Mouse (Mus musculus) E14TG2a.4 (cell line): ENCODE results near the gene Tm9sf2.
"Not testable (repeated sequence)": the region's sequence is repeated elsewhere in the genome, so short reads cannot be mapped to it uniquely, and the experiment has no call there.

Experiments
- H3K27me3 ChIP-seq: 2 replicates; pipeline ENCODE4 v1.6.1; 2014; ENCODE audit warnings: low read length, control low read depth; ENCODE audit not compliant: insufficient read depth
- H3K36me3 ChIP-seq: 2 replicates; pipeline ENCODE4 v1.6.1; 2014; ENCODE audit warnings: low read length, control low read depth; ENCODE audit not compliant: insufficient read depth
- H3K4me1 ChIP-seq: replicated peaks from 2 replicates; pipeline ENCODE4 v1.6.1; 2014; ENCODE audit warnings: low read depth, low read length, control low read depth
- H3K4me3 ChIP-seq: replicated peaks from 2 replicates; pipeline ENCODE4 v1.5.1; 2014; ENCODE audit warnings: mild to moderate bottlenecking, low read length
- H3K9me3 ChIP-seq: 2 replicates; pipeline ENCODE4 v1.6.1; 2014; ENCODE audit warnings: low read length, control low read depth
- CTCF ChIP-seq: conservative IDR thresholded peaks from 2 replicates; pipeline ENCODE4 v1.5.1; 2014; ENCODE audit warnings: low read length
- NANOG ChIP-seq: IDR thresholded peaks from 2 replicates; pipeline ENCODE4 v1.6.1; 2014; ENCODE audit warnings: borderline replicate concordance, low read length, mixed read lengths
- POU5F1 ChIP-seq: IDR thresholded peaks from 2 replicates; pipeline ENCODE4 v1.6.1; 2014; ENCODE audit warnings: low read length, borderline replicate concordance

The Tm9sf2 gene

DNA sequence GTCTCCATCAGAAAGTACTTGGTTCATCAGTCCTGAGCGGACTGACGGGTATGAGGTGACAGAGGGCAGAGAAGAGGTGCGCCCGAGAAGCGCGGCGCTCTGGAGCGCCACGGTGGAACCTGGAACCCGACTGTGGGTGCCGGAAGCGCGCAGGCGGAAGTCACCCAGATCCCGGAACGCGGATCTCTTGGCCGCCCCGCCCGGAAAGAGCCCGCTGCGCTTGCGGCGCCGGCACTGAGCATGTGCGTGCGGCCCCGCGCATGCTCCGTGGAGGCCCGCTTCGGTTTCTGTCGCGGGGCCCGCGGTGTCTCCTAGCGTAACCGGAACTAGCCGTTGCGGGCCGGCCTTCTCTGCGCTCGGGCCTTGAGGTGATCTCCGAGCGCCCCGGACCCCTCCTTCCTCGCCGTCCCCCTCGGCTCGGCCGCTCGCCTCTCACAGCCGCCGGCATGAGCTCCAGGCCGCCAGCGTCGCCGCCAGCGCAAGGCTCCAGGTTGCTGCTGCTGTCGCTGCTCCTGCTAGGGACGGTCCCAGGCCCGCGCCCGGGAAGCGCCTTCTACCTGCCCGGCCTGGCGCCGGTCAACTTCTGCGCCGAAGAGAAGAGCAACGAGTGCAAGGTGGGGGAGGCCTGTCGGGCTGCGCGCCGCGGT, at the start of gene Tm9sf2:
Gene Tm9sf2, plus strand, starts transcription at position 217 of the 647 bp plus-strand sequence.
- H3K9me3 ChIP-seq, result no peaks in the 10 kb centered on the region
- H3K27me3 ChIP-seq, result no peaks in the 10 kb centered on the region
- H3K36me3 ChIP-seq, result peaks cover 26% of the 10 kb centered on the region
- H3K4me1 ChIP-seq, result peaks cover 44% of the 10 kb centered on the region
- H3K4me3 ChIP-seq, result peak within 1 kb of the TSS; percentile 99
- TF ChIP-seq CTCF, result no peak
- TF ChIP-seq POU5F1, result no peak
- no peak for TF ChIP-seq NANOG

DNA sequence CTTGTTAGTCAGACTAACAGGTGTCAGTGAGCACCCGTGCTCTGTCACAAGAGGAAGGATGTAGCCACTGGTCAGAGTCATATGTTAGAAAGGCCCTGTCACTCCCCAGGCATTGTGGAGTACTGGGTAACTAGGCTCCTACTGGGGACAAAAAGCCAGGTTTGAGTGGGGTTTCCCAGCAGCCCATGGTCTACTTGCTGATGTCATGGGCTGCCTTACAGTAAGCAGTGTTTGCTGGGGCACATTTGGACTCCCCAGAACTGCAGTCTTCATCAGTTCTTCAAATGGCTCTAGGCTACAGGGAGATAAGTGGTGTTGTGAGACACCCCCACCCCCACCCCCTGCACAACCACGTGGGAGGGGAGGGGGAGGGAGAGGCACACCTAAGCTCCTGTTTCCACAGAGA, 48.9 kb upstream of the Tm9sf2 start:
- Histone ChIP-seq H3K4me3 (no peak overlapping the region), H3K4me1 (peaks cover 11% of the 10 kb centered on the region), H3K36me3 (no peaks in the 10 kb centered on the region), H3K9me3 (no peaks in the 10 kb centered on the region), H3K27me3 (0 out of 2 replicates have a peak, but pooled peaks cover 7% of the 10 kb centered on the region)
- TF ChIP-seq POU5F1, result no peak
- no peak for TF ChIP-seq NANOG
- no peak for TF ChIP-seq CTCF

DNA sequence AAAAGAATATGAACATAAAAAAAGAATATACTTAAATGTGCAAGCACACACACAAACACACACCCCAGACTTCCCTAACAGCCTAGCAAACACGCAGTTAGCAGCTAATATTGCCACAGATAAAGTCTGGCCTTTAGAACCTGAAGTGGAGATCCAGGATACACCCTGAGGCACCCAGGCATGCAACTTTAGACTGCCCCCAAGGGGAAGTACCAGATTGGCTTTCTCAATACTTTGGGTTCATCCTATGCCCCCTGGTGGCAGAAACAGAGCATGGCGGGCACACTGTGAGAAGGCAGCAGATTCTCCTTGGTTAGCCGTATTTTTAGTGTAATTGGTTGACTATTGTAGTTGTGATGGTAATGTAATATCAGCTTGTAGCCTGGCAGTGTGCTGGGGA, 46.2 kb upstream of the Tm9sf2 start:
- TF ChIP-seq CTCF, result peak; percentile 96
- TF ChIP-seq NANOG, result no peak
- Histone ChIP-seq H3K27me3 (0 out of 2 replicates have a peak, but pooled peaks cover 7% of the 10 kb centered on the region), H3K36me3 (no peaks in the 10 kb centered on the region), H3K4me3 (no peak overlapping the region), H3K9me3 (no peaks in the 10 kb centered on the region), H3K4me1 (peaks cover 11% of the 10 kb centered on the region)

DNA sequence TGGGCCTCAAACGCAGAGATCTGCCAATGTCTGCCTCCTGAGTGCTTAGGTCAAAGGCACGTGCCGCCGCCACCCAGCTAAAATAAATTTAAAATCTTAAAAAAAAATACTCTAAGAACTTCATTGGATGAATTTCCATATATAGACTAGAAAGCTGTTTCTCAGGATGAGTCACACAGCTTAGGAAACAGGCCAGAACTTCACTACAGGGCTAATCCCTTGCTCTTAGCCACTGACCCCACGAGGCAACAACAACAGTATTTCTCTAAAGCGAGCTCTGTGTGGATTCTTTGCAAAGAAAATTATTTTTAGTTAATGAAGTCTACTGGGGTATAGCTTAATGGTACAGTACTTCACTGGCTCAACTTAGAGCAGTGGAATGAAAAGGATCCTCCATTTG, 45.5 kb upstream of the Tm9sf2 start:
- Histone ChIP-seq H3K9me3 (no peaks in the 10 kb centered on the region), H3K36me3 (no peaks in the 10 kb centered on the region), H3K27me3 (0 out of 2 replicates have a peak, but pooled peaks cover 5% of the 10 kb centered on the region), H3K4me1 (peaks cover 11% of the 10 kb centered on the region), H3K4me3 (no peak overlapping the region)
- TF ChIP-seq POU5F1 (no peak), NANOG (no peak), CTCF (no peak)

DNA sequence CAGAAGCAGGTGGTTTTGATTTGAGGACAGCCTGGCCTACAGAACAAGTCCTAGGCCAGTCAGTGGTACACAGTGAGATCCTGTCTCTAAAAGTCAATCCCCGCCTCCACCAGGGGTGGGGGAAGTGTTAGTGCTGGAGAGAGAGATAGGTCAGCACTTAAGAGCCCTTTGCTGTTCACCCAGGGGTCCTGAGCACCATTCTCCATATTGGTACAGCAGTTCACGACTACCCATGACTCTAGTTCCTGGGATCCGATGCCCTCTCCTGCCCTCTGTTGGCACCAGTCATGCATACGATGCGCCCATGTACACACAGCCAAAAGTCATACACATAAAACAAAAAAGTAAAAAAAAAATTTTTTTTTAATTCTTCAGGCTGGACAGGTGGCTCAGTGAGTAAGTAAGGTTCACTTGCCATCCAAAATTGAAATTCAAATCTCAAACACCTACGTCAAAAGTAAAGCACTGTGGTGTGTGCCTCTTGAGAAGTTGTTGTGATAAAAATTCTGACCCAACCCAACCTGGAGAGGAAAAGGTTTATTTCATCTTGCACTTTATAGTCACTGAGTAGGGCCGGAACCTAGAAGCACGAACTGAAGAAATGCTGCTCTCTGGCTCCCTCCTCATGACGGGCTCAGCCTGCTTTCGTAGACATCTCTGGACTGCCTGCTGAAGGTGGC, 44.3 kb upstream of the Tm9sf2 start:
- H3K27me3 ChIP-seq, result no peaks in the 10 kb centered on the region
- TF ChIP-seq NANOG (no peak), CTCF (no peak), POU5F1 (no peak)
- no peaks in the 10 kb centered on the region for H3K9me3 ChIP-seq
- peaks cover 11% of the 10 kb centered on the region for H3K4me1 ChIP-seq
- no peak overlapping the region for H3K4me3 ChIP-seq
- no peaks in the 10 kb centered on the region for H3K36me3 ChIP-seq

DNA sequence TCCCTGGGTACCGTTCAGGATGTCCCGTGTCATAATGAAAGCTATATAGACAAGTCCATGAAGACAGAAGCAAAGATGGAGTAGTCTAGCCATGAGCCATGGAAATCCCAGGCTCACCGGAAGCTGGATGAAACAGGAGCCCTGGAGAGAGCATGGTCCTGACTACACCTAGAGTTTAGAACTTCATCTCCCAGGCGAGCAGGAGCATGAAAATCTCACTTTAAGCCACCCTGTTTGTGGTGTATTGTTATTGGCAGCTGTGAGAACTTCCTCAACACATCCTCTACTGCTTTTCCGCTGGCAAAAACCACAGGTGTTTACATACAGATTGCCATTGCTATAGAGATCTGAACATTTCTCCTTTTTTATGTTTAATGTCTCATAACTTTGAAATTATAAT, 43.2 kb upstream of the Tm9sf2 start:
- Histone ChIP-seq H3K36me3 (no peaks in the 10 kb centered on the region), H3K27me3 (no peaks in the 10 kb centered on the region), H3K9me3 (no peaks in the 10 kb centered on the region), H3K4me3 (no peak overlapping the region), H3K4me1 (peaks cover 2% of the 10 kb centered on the region; the same call in 1 of the 2 replicates)
- TF ChIP-seq CTCF (no peak), POU5F1 (no peak), NANOG (no peak)

DNA sequence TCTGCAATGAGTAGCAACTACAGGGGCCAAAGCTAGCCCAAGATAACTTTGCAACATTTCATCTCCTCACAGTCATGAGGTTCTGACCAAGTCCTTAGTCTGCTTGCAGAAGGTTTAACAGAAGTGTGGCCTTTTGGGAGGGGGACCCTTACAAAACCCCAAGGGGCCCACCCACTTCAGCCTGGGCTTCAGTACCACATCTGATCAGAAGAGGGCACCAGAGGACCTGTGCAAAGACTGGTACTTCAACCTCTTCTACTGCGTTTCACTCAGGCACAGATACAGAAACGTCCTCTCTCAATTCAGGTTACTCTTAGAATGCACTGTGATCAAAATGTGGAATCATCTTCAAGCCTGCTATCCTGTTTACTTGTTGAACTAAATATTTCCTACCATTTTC, 42.3 kb upstream of the Tm9sf2 start:
- Histone ChIP-seq H3K4me3 (no peak overlapping the region), H3K36me3 (no peaks in the 10 kb centered on the region), H3K27me3 (0 out of 2 replicates have a peak, but pooled peaks cover under 1% of the 10 kb centered on the region), H3K4me1 (no peaks in the 10 kb centered on the region), H3K9me3 (no peaks in the 10 kb centered on the region)
- TF ChIP-seq NANOG (no peak), CTCF (peak; percentile 74)

DNA sequence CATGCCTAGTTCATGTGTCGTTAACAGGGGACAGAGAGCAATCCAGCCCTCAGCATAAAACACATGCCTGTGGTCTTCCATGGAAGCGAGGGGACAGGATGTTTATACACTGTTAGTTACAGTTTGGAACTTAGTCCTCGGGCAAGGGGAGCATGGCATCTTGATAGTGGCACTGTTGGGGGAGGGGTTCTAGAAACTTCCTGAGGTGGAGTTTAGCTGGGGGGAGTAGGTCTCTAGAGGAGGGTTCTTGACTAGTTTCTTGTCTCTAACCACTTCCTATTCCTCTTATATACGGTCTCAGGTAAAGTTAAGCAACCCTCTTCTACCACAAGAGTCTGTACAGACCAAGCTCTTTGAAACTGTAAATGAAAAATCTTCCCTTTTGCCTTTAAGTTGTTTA, 40.6 kb upstream of the Tm9sf2 start:
- H3K36me3 ChIP-seq, result no peaks in the 10 kb centered on the region
- TF ChIP-seq CTCF (no peak), POU5F1 (no peak), NANOG (no peak)
- peaks cover 8% of the 10 kb centered on the region; the same call in 1 of the 2 replicates for H3K27me3 ChIP-seq
- no peak overlapping the region for H3K4me3 ChIP-seq
- no peaks in the 10 kb centered on the region for H3K9me3 ChIP-seq
- H3K4me1 ChIP-seq, result peaks cover 8% of the 10 kb centered on the region

DNA sequence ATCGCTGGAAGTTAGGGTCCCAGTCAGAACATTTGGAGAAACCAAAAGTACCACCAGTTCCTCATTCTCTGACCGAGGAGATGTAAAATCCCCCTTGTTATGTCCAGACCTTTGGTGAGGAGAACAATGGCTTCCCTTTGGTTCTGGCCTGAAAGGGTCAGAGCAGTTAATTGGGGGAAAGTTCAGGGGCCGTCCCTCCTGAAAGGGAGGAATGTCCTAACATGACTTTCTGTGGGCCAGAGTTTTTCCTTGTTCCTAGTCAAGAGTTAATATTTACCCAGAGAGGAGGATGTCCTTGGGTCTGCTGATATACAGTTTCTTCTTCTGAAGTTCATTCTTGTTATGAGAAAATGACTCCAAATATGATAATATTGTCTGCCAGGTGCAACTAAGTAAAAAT, 38.8 kb upstream of the Tm9sf2 start:
- not testable (repeated sequence) for H3K4me1 ChIP-seq, H3K27me3 ChIP-seq, H3K4me3 ChIP-seq, H3K9me3 ChIP-seq, H3K36me3 ChIP-seq
